Mouse (Mus musculus) forebrain, embryonic 12.5 days (tissue): ENCODE data around the gene Foxk1. TPM values are rescaled to one million over a fixed set of nuclear protein-coding genes. Genes with fewer than 3 reads are reported as not detected.

Source experiments
- ATAC-seq: fragments of 200-750 bp; cut with Nextera tagmentation; 2 replicates; pipeline ENCODE4 v1.8.0; 2017; ENCODE audit warnings: moderate TSS enrichment; ENCODE audit not compliant: low FRiP score
- H3K27ac ChIP-seq: fragments of 300-500 bp; sonication (generic); 2 replicates; pipeline ENCODE4 v1.5.1; 2016; ENCODE audit warnings: mild to moderate bottlenecking
- H3K27me3 ChIP-seq: fragments of 300-500 bp; sonication (generic); 2 replicates; pipeline ENCODE4 v1.6.1; 2016; ENCODE audit warnings: mild to moderate bottlenecking
- H3K36me3 ChIP-seq: fragments of 300-500 bp; sonication (generic); replicated peaks from 2 replicates; pipeline ENCODE4 v1.6.1; 2016; ENCODE audit warnings: mild to moderate bottlenecking
- H3K4me1 ChIP-seq: fragments of 300-500 bp; sonication (generic); 2 replicates; pipeline ENCODE4 v1.6.1; 2016
- H3K4me2 ChIP-seq: fragments of 300-500 bp; sonication (generic); 2 replicates; pipeline ENCODE4 v1.6.1; 2016; ENCODE audit warnings: mild to moderate bottlenecking, moderate library complexity
- H3K4me3 ChIP-seq: fragments of 300-500 bp; sonication (generic); replicated peaks from 2 replicates; pipeline ENCODE4 v1.5.1; 2016; ENCODE audit warnings: mild to moderate bottlenecking
- H3K9ac ChIP-seq: fragments of 300-500 bp; sonication (generic); 2 replicates; pipeline ENCODE4 v1.6.1; 2016; ENCODE audit warnings: mild to moderate bottlenecking
- H3K9me3 ChIP-seq: fragments of 300-500 bp; sonication (generic); 2 replicates; pipeline ENCODE4 v1.6.1; 2016
- WGBS: fragments of 180-500 bp; shearing (Covaris S2); methylation state at CpG from one replicate; pipeline ENCODE4 v1.1.7; 2016; 5-methylcytosine and 5-hydroxymethylcytosine counted together
- polyA plus RNA-seq: library from polyadenylated mRNA; unstranded; fragments of >200 nt; fragmentation: Nextera tagmentation; extraction: Ambion mirVana; gene quantifications from 2 replicates; pipeline ENCODE4 v1.2.1, GENCODE M21; 2016

Gene Foxk1
- polyA plus RNA-seq, 1 experiment from 2014 or later = 5.2 TPM

- ATAC-seq = no peak
- H3K27me3 ChIP-seq = no peaks in the 10 kb centered on the region
- H3K4me2 ChIP-seq = no peak overlapping the region
- WGBS = 52% methylated on average over 7 of the region's 7 CpGs
- no peaks in the 10 kb centered on the region for H3K9me3 ChIP-seq
- no peak overlapping the region for H3K4me3 ChIP-seq
- H3K27ac ChIP-seq = no peak overlapping the region
- H3K9ac ChIP-seq = no peak overlapping the region
- H3K36me3 ChIP-seq = peaks cover 4% of the 10 kb centered on the region; the same call in 1 of the 2 replicates
- H3K4me1 ChIP-seq = peaks cover 56% of the 10 kb centered on the region
These were observed 9.1 kb downstream of the Foxk1 start for GRCm38 (mm10) chr5:142410348-142410747.

- Histone ChIP-seq H3K4me2 (no peak overlapping the region), H3K9me3 (no peaks in the 10 kb centered on the region), H3K4me1 (peaks cover 67% of the 10 kb centered on the region), H3K27ac (no peak overlapping the region), H3K27me3 (no peaks in the 10 kb centered on the region), H3K4me3 (no peak overlapping the region), H3K9ac (no peak overlapping the region), H3K36me3 (no peaks in the 10 kb centered on the region; the same call in 1 of the 2 replicates)
- no peak for ATAC-seq
- 76% methylated on average over 6 of the region's 6 CpGs for WGBS
These were observed 11.5 kb downstream of the Foxk1 start for GRCm38 (mm10) chr5:142412678-142413385.

GRCm38 (mm10) chr5:142413723-142414445, 12.6 kb downstream of the Foxk1 start:
- no peaks in the 10 kb centered on the region for H3K9me3 ChIP-seq
- H3K27me3 ChIP-seq = no peaks in the 10 kb centered on the region
- H3K4me3 ChIP-seq = no peak overlapping the region
- no peak overlapping the region for H3K27ac ChIP-seq
- peaks cover 3% of the 10 kb centered on the region; the same call in 1 of the 2 replicates for H3K36me3 ChIP-seq
- H3K4me1 ChIP-seq = peaks cover 59% of the 10 kb centered on the region
- ATAC-seq = no peak
- no peak overlapping the region for H3K4me2 ChIP-seq
- no peak overlapping the region for H3K9ac ChIP-seq
- 30% methylated on average over 9 of the region's 9 CpGs for WGBS

- Histone ChIP-seq H3K27me3 (no peaks in the 10 kb centered on the region), H3K9me3 (no peaks in the 10 kb centered on the region), H3K36me3 (peaks cover 14% of the 10 kb centered on the region), H3K4me2 (no peak overlapping the region), H3K4me1 (peaks cover 44% of the 10 kb centered on the region), H3K4me3 (no peak overlapping the region), H3K27ac (no peak overlapping the region), H3K9ac (no peak overlapping the region)
- ATAC-seq = no peak
- WGBS = 54% methylated on average over 6 of the region's 6 CpGs
These were observed 14.1 kb downstream of the Foxk1 start for GRCm38 (mm10) chr5:142415401-142415800.

- H3K36me3 ChIP-seq = peaks cover 22% of the 10 kb centered on the region
These were observed 14.9 kb downstream of the Foxk1 start for GRCm38 (mm10) chr5:142416070-142416775.

GRCm38 (mm10) chr5:142417104-142417503, 15.8 kb downstream of the Foxk1 start:
- no peak overlapping the region for H3K4me2 ChIP-seq

More at GRCm38 (mm10) chr5:142416070-142416775, 14.9 kb downstream of the Foxk1 start:
- Histone ChIP-seq H3K9ac (no peak overlapping the region), H3K27ac (peak overlapping the region; percentile 36; the same call in 1 of the 2 replicates), H3K4me3 (no peak overlapping the region), H3K4me1 (peaks cover 44% of the 10 kb centered on the region), H3K9me3 (no peaks in the 10 kb centered on the region), H3K27me3 (no peaks in the 10 kb centered on the region), H3K4me2 (no peak overlapping the region)
- WGBS = 20% methylated on average over 14 of the region's 14 CpGs
- ATAC-seq = no peak

GRCm38 (mm10) chr5:142417876-142418275, 16.6 kb downstream of the Foxk1 start:
- Histone ChIP-seq H3K4me2 (no peak overlapping the region), H3K36me3 (peaks cover 26% of the 10 kb centered on the region), H3K9me3 (no peaks in the 10 kb centered on the region), H3K27ac (no peak overlapping the region), H3K4me1 (peaks cover 39% of the 10 kb centered on the region), H3K4me3 (no peak overlapping the region), H3K9ac (no peak overlapping the region), H3K27me3 (no peaks in the 10 kb centered on the region)
- 84% methylated on average over 9 of the region's 9 CpGs for WGBS
- no peak for ATAC-seq

More at GRCm38 (mm10) chr5:142417104-142417503, 15.8 kb downstream of the Foxk1 start:
- H3K27ac ChIP-seq = no peak overlapping the region
- H3K4me1 ChIP-seq = peaks cover 45% of the 10 kb centered on the region
- 77% methylated on average over 3 of the region's 3 CpGs for WGBS
- no peaks in the 10 kb centered on the region for H3K9me3 ChIP-seq
- H3K4me3 ChIP-seq = no peak overlapping the region
- H3K9ac ChIP-seq = no peak overlapping the region
- ATAC-seq = no peak
- peaks cover 26% of the 10 kb centered on the region for H3K36me3 ChIP-seq
- no peaks in the 10 kb centered on the region for H3K27me3 ChIP-seq

GRCm38 (mm10) chr5:142418419-142418818, 17.1 kb downstream of the Foxk1 start:
- ATAC-seq = no peak
- Histone ChIP-seq H3K4me1 (peaks cover 42% of the 10 kb centered on the region), H3K36me3 (peaks cover 26% of the 10 kb centered on the region), H3K9me3 (no peaks in the 10 kb centered on the region), H3K27ac (no peak overlapping the region), H3K4me2 (no peak overlapping the region), H3K27me3 (no peaks in the 10 kb centered on the region), H3K4me3 (no peak overlapping the region), H3K9ac (no peak overlapping the region)
- 90% methylated on average over 4 of the region's 4 CpGs for WGBS

- 95% methylated on average over 4 of the region's 4 CpGs for WGBS
- no peak overlapping the region for H3K9ac ChIP-seq
- no peak overlapping the region; the same call in 1 of the 2 replicates for H3K27ac ChIP-seq
- no peak for ATAC-seq
- H3K9me3 ChIP-seq = no peaks in the 10 kb centered on the region
- H3K27me3 ChIP-seq = no peaks in the 10 kb centered on the region
- no peak overlapping the region for H3K4me3 ChIP-seq
- H3K4me2 ChIP-seq = no peak overlapping the region
- peaks cover 32% of the 10 kb centered on the region for H3K4me1 ChIP-seq
- peaks cover 26% of the 10 kb centered on the region for H3K36me3 ChIP-seq
These were observed 19.0 kb downstream of the Foxk1 start for GRCm38 (mm10) chr5:142420317-142420716.

- 74% methylated on average over 9 of the region's 9 CpGs for WGBS
These were observed 19.6 kb downstream of the Foxk1 start for GRCm38 (mm10) chr5:142420920-142421319.

GRCm38 (mm10) chr5:142421886-142422285, 20.6 kb downstream of the Foxk1 start:
- no peak overlapping the region for H3K27ac ChIP-seq
- H3K4me3 ChIP-seq = no peak overlapping the region
- peaks cover 26% of the 10 kb centered on the region for H3K36me3 ChIP-seq
- 94% methylated on average over 5 of the region's 5 CpGs for WGBS
- no peak overlapping the region for H3K4me2 ChIP-seq
- no peaks in the 10 kb centered on the region for H3K9me3 ChIP-seq
- H3K9ac ChIP-seq = no peak overlapping the region
- no peak for ATAC-seq
- H3K4me1 ChIP-seq = peaks cover 25% of the 10 kb centered on the region
- no peaks in the 10 kb centered on the region for H3K27me3 ChIP-seq

More at GRCm38 (mm10) chr5:142420920-142421319, 19.6 kb downstream of the Foxk1 start:
- no peaks in the 10 kb centered on the region for H3K9me3 ChIP-seq
- H3K4me2 ChIP-seq = no peak overlapping the region
- H3K4me1 ChIP-seq = peaks cover 30% of the 10 kb centered on the region
- no peak overlapping the region; the same call in 1 of the 2 replicates for H3K27ac ChIP-seq
- H3K27me3 ChIP-seq = no peaks in the 10 kb centered on the region
- no peak for ATAC-seq
- no peak overlapping the region for H3K4me3 ChIP-seq
- H3K9ac ChIP-seq = no peak overlapping the region
- peaks cover 26% of the 10 kb centered on the region for H3K36me3 ChIP-seq

GRCm38 (mm10) chr5:142423141-142423540, 21.8 kb downstream of the Foxk1 start:
- H3K27me3 ChIP-seq = no peaks in the 10 kb centered on the region
- no peak overlapping the region for H3K4me3 ChIP-seq
- ATAC-seq = no peak
- no peak overlapping the region for H3K27ac ChIP-seq
- no peak overlapping the region for H3K4me2 ChIP-seq
- peaks cover 32% of the 10 kb centered on the region for H3K4me1 ChIP-seq
- H3K9ac ChIP-seq = no peak overlapping the region
- H3K36me3 ChIP-seq = peaks cover 24% of the 10 kb centered on the region
- 90% methylated on average over 10 of the region's 10 CpGs for WGBS
- H3K9me3 ChIP-seq = no peaks in the 10 kb centered on the region
